Mouse (Mus musculus): ENCODE results near the gene Pbld1. TPM values are rescaled to one million over a fixed set of nuclear protein-coding genes. Genes with fewer than 3 reads are reported as not detected.

Gene Pbld1
- polyA plus RNA-seq, 1 experiment from 2014 or later = 0.95 TPM

GRCm38 (mm10) chr10:63025016-63025415 is 34.9 kb upstream of the Pbld1 start:
- Histone ChIP-seq H3K27me3 (replicated peaks; ENCODE audit: insufficient read depth, low read length) (no peaks in the 10 kb centered on the region), H3K27ac (ENCODE audit: low read length) (no peak overlapping the region), H3K36me3 (ENCODE audit: insufficient read depth, low read length) (no peaks in the 10 kb centered on the region), H3K9ac (replicated peaks; ENCODE audit: low read depth) (no peak overlapping the region), H3K9me3 (ENCODE audit: low read length) (no peaks in the 10 kb centered on the region), H3K4me1 (ENCODE audit: insufficient read depth, low read depth, low read length) (peaks cover 10% of the 10 kb centered on the region; the same call in 1 of the 2 replicates), H3K4me2 (replicated peaks; ENCODE audit: low read depth, low read length) (peak overlapping the region; percentile 64; the same call in 1 of the 2 replicates), H3K4me3 (ENCODE audit: low read depth, low read length) (no peak overlapping the region; the same call in 1 of the 2 replicates)
- ATAC-seq (no peak), DNase-seq (ENCODE audit: low spot score) (peak; percentile 72)
- no peak for TF ChIP-seq EP300 (IDR thresholded peaks at IDR 0.05)
- no peak for TF ChIP-seq CTCF (IDR thresholded peaks at IDR 0.05)
- 17% methylated on average over 2 of the region's 2 CpGs for WGBS

GRCm38 (mm10) chr10:63025491-63026011 is 34.4 kb upstream of the Pbld1 start:
- no peak overlapping the region for H3K4me3 ChIP-seq (ENCODE audit: low read depth, low read length)
- 63% methylated on average over 6 of the region's 6 CpGs for WGBS
- no peak for DNase-seq (ENCODE audit: low spot score)

GRCm38 (mm10) chr10:63026156-63026794 is 33.7 kb upstream of the Pbld1 start:
- Histone ChIP-seq H3K27me3 (replicated peaks; ENCODE audit: insufficient read depth, low read length) (no peaks in the 10 kb centered on the region), H3K9ac (replicated peaks; ENCODE audit: low read depth) (no peak overlapping the region), H3K4me3 (ENCODE audit: low read depth, low read length) (no peak overlapping the region), H3K4me1 (ENCODE audit: insufficient read depth, low read depth, low read length) (peaks cover 7% of the 10 kb centered on the region; the same call in 1 of the 2 replicates), H3K36me3 (ENCODE audit: insufficient read depth, low read length) (no peaks in the 10 kb centered on the region), H3K9me3 (ENCODE audit: low read length) (no peaks in the 10 kb centered on the region), H3K27ac (ENCODE audit: low read length) (no peak overlapping the region), H3K4me2 (replicated peaks; ENCODE audit: low read depth, low read length) (no peak overlapping the region)
- TF ChIP-seq CTCF (IDR thresholded peaks at IDR 0.05) = no peak
- no peak for TF ChIP-seq EP300 (IDR thresholded peaks at IDR 0.05)
- WGBS = 53% methylated on average over 8 of the region's 8 CpGs
- DNase-seq (ENCODE audit: low spot score) (no peak), ATAC-seq (no peak)

More at GRCm38 (mm10) chr10:63025491-63026011, 34.4 kb upstream of the Pbld1 start:
- no peaks in the 10 kb centered on the region for H3K27me3 ChIP-seq (replicated peaks; ENCODE audit: insufficient read depth, low read length)
- no peak overlapping the region for H3K27ac ChIP-seq (ENCODE audit: low read length)
- ATAC-seq = no peak
- TF ChIP-seq EP300 (IDR thresholded peaks at IDR 0.05) (no peak), CTCF (IDR thresholded peaks at IDR 0.05) (no peak)
- no peak overlapping the region for H3K9ac ChIP-seq (replicated peaks; ENCODE audit: low read depth)
- H3K9me3 ChIP-seq (ENCODE audit: low read length) = no peaks in the 10 kb centered on the region
- H3K4me2 ChIP-seq (replicated peaks; ENCODE audit: low read depth, low read length) = no peak overlapping the region
- no peaks in the 10 kb centered on the region for H3K36me3 ChIP-seq (ENCODE audit: insufficient read depth, low read length)
- peaks cover 10% of the 10 kb centered on the region; the same call in 1 of the 2 replicates for H3K4me1 ChIP-seq (ENCODE audit: insufficient read depth, low read depth, low read length)

GRCm38 (mm10) chr10:63026795-63027160 is 33.2 kb upstream of the Pbld1 start:
- H3K9me3 ChIP-seq (ENCODE audit: low read length) = no peaks in the 10 kb centered on the region
- no peak overlapping the region for H3K27ac ChIP-seq (ENCODE audit: low read length)
- H3K4me3 ChIP-seq (ENCODE audit: low read depth, low read length) = no peak overlapping the region
- no peak for DNase-seq (ENCODE audit: low spot score)
- no peak overlapping the region for H3K4me2 ChIP-seq (replicated peaks; ENCODE audit: low read depth, low read length)
- H3K27me3 ChIP-seq (replicated peaks; ENCODE audit: insufficient read depth, low read length) = no peaks in the 10 kb centered on the region
- WGBS = 77% methylated on average over 6 of the region's 6 CpGs
- no peak overlapping the region for H3K9ac ChIP-seq (replicated peaks; ENCODE audit: low read depth)
- TF ChIP-seq CTCF (IDR thresholded peaks at IDR 0.05) (no peak), EP300 (IDR thresholded peaks at IDR 0.05) (no peak)
- ATAC-seq = no peak
- no peaks in the 10 kb centered on the region for H3K36me3 ChIP-seq (ENCODE audit: insufficient read depth, low read length)
- H3K4me1 ChIP-seq (ENCODE audit: insufficient read depth, low read depth, low read length) = 0 out of 2 replicates have a peak, but pooled peaks cover 3% of the 10 kb centered on the region

GRCm38 (mm10) chr10:63027376-63028161 is 32.4 kb upstream of the Pbld1 start:
- ATAC-seq = no peak
- no peak for DNase-seq (ENCODE audit: low spot score)
- WGBS = 89% methylated on average over 10 of the region's 10 CpGs
- no peaks in the 10 kb centered on the region for H3K36me3 ChIP-seq (ENCODE audit: insufficient read depth, low read length)
- H3K4me3 ChIP-seq (ENCODE audit: low read depth, low read length) = no peak overlapping the region
- no peak overlapping the region for H3K4me2 ChIP-seq (replicated peaks; ENCODE audit: low read depth, low read length)
- H3K27me3 ChIP-seq (replicated peaks; ENCODE audit: insufficient read depth, low read length) = no peaks in the 10 kb centered on the region
- H3K9me3 ChIP-seq (ENCODE audit: low read length) = no peaks in the 10 kb centered on the region
- no peaks in the 10 kb centered on the region for H3K4me1 ChIP-seq (ENCODE audit: insufficient read depth, low read depth, low read length)
- H3K27ac ChIP-seq (ENCODE audit: low read length) = no peak overlapping the region
- no peak overlapping the region for H3K9ac ChIP-seq (replicated peaks; ENCODE audit: low read depth)
- TF ChIP-seq CTCF (IDR thresholded peaks at IDR 0.05) (no peak), EP300 (IDR thresholded peaks at IDR 0.05) (no peak)

GRCm38 (mm10) chr10:63028396-63028795 is 31.6 kb upstream of the Pbld1 start:
- Histone ChIP-seq H3K4me1 (ENCODE audit: insufficient read depth, low read depth, low read length) (no peaks in the 10 kb centered on the region), H3K9ac (replicated peaks; ENCODE audit: low read depth) (no peak overlapping the region), H3K4me3 (ENCODE audit: low read depth, low read length) (no peak overlapping the region), H3K4me2 (replicated peaks; ENCODE audit: low read depth, low read length) (no peak overlapping the region), H3K9me3 (ENCODE audit: low read length) (no peaks in the 10 kb centered on the region), H3K27ac (ENCODE audit: low read length) (no peak overlapping the region), H3K36me3 (ENCODE audit: insufficient read depth, low read length) (no peaks in the 10 kb centered on the region), H3K27me3 (replicated peaks; ENCODE audit: insufficient read depth, low read length) (no peaks in the 10 kb centered on the region)
- ATAC-seq = no peak
- DNase-seq (ENCODE audit: low spot score) = no peak
- TF ChIP-seq EP300 (IDR thresholded peaks at IDR 0.05) (no peak), CTCF (IDR thresholded peaks at IDR 0.05) (no peak)
- 83% methylated on average over 4 of the region's 4 CpGs for WGBS

All from lung, postnatal 0 days (tissue).